Mouse (Mus musculus) liver, adult 2 months (tissue): ENCODE data around the gene Taf1a.

ENCODE experiments used
- CTCF ChIP-seq: fragments of 200-500 bp; IDR thresholded peaks from 2 replicates; pipeline ENCODE4 v1.5.1; 2011; ENCODE audit warnings: low read depth, low read length, control low read depth
- POLR2A ChIP-seq: fragments of 200-500 bp; IDR thresholded peaks from 2 replicates; pipeline ENCODE4 v1.6.1; 2011; ENCODE audit warnings: low read length, control low read depth; ENCODE audit not compliant: insufficient read depth; ENCODE audit errors: extremely low read depth

GRCm38 (mm10) chr1:183434918-183435317, 46.1 kb downstream of the Taf1a start:
- no peak for TF ChIP-seq CTCF
- TF ChIP-seq POLR2A: no peak
